Mouse (Mus musculus) G1E (cell line): ENCODE results near the gene Bcap29. TPM values are rescaled to one million over a fixed set of nuclear protein-coding genes. Genes with fewer than 3 reads are reported as not detected.

Source experiments
- ATAC-seq: 2 replicates; pipeline ENCODE4 v1.8.0; 2016; ENCODE audit warnings: mild to moderate bottlenecking; ENCODE audit not compliant: insufficient number of reproducible peaks, poor library complexity, low FRiP score, severe bottlenecking; ENCODE audit errors: extremely low read depth
- DNase-seq: peaks from one replicate; pipeline ENCODE4 v3.0.0; 2012; ENCODE audit warnings: low spot score
- H3K27me3 ChIP-seq: 2 replicates; pipeline ENCODE4 v1.6.1; 2012; ENCODE audit warnings: mild to moderate bottlenecking, low read length, inconsistent platforms; ENCODE audit not compliant: insufficient read depth
- H3K36me3 ChIP-seq: replicated peaks from 2 replicates; pipeline ENCODE3; 2012; ENCODE audit warnings: mild to moderate bottlenecking, inconsistent platforms
- H3K4me1 ChIP-seq: 2 replicates; pipeline ENCODE4 v1.6.1; 2012; ENCODE audit warnings: low read depth, low read length, inconsistent platforms, mixed read lengths; ENCODE audit not compliant: insufficient read depth
- H3K4me3 ChIP-seq: 2 replicates; pipeline ENCODE4 v1.5.1; 2012; ENCODE audit warnings: low read depth, mild to moderate bottlenecking, inconsistent platforms, low read length, moderate library complexity, mixed read lengths
- H3K9me3 ChIP-seq: replicated peaks from 2 replicates; pipeline ENCODE4 v1.6.1; 2012; ENCODE audit warnings: inconsistent platforms
- CTCF ChIP-seq: IDR thresholded peaks from 2 replicates; pipeline ENCODE4 v1.5.1; 2012; ENCODE audit warnings: low read depth, low read length, inconsistent platforms, mixed read lengths
- GATA1 ChIP-seq: IDR thresholded peaks from 2 replicates; pipeline ENCODE4 v1.6.1; 2012; ENCODE audit warnings: borderline replicate concordance, low read length, inconsistent platforms, mixed read lengths
- GATA2 ChIP-seq: IDR thresholded peaks from 2 replicates; pipeline ENCODE4 v1.6.1; 2012; ENCODE audit warnings: low read depth, low read length, inconsistent platforms, borderline replicate concordance
- POLR2AphosphoS5 ChIP-seq: IDR thresholded peaks from 2 replicates; pipeline ENCODE4 v1.6.1; 2012; ENCODE audit warnings: low read depth, low read length, inconsistent platforms; ENCODE audit not compliant: insufficient replicate concordance
- TAL1 ChIP-seq: conservative IDR thresholded peaks from 2 replicates; pipeline ENCODE4 v1.6.1; 2012; ENCODE audit warnings: low read depth, low read length, inconsistent platforms, mixed read lengths
- polyA plus RNA-seq: library from polyadenylated mRNA; stranded (reverse); fragments of >175 nt; gene quantifications from 2 replicates; pipeline ENCODE4 v1.2.3, GENCODE M21; 2012
- total RNA-seq, 2 experiments: library from RNA; stranded (forward) in 1 of 2; stranded (reverse) in 1 of 2; fragments of 200-1000 nt in 1 of 2; fragments of >200 nt in 1 of 2; fragmentation: Nextera tagmentation in 1 of 2; gene quantifications; 2 replicates each; pipeline ENCODE4 v1.2.3; 2014 to 2017

Bcap29 gene
- total and polyA plus RNA-seq, 3 experiments, result 37.5 to 90.5 (median 47.6) TPM

DNA sequence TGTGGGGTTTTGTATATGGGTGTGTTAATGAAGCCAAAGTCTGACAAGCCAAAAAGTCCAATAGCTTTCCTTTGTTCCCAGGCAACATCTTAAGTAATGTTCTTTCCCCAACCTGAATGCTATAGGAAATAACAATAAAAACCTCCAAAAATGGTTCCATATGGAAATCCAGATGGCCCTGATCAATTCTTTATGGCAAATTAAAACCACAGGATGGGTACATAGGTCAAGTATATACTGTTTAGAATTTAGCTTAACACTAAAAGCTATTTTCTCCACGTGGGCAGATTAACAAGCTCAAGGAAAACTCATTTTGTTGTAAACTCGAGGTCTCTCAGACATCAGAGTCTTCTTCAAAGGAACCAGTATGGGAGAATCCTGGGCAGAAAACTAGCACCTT lies 89.2 kb downstream of the Bcap29 start:
- no peaks in the 10 kb centered on the region for H3K4me1 ChIP-seq
- no peaks in the 10 kb centered on the region for H3K9me3 ChIP-seq
- no peak overlapping the region for H3K4me3 ChIP-seq
- no peak for ATAC-seq
- 0 out of 2 replicates have a peak, but pooled peaks cover 5% of the 10 kb centered on the region for H3K27me3 ChIP-seq
- no peaks in the 10 kb centered on the region for H3K36me3 ChIP-seq
- TF ChIP-seq TAL1 (no peak), POLR2AphosphoS5 (no peak), CTCF (no peak), GATA1 (no peak), GATA2 (no peak)
- no peak for DNase-seq

DNA sequence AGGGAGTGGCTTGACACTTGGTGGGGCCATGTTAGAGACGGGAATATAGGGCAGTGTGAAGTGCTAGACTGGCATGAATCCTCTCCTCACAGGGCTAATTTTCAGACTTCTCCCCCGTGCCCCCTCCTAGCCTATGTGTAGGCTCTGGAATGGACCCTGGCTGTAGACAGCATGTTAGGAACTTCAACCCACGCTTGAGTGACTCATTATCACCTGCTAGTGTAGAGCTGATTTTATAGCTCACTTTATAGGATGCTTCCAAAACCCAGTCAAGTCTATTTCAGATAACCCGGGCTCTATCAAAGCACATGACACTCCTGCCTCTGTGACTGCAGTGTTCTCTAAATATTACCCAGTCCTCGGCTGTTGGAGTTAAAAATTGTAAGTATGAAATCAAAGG lies 92.9 kb downstream of the Bcap29 start:
- ATAC-seq, result no peak
- TF ChIP-seq GATA1, result no peak
- no peak for TF ChIP-seq POLR2AphosphoS5
- TF ChIP-seq GATA2, result no peak
- TF ChIP-seq TAL1, result no peak
- no peak for TF ChIP-seq CTCF
- Histone ChIP-seq H3K4me1 (no peaks in the 10 kb centered on the region), H3K27me3 (peaks cover 3% of the 10 kb centered on the region; the same call in 1 of the 2 replicates), H3K36me3 (no peaks in the 10 kb centered on the region), H3K4me3 (no peak overlapping the region), H3K9me3 (no peaks in the 10 kb centered on the region)
- DNase-seq, result no peak

Other genes with a start within 250 kb of the Bcap29 start
- not detected in 2 replicates for gene Slc26a3, start 243.8 kb downstream of the Bcap29 start, total RNA-seq (2014; fragmentation: Nextera tagmentation)
- 0.17 and 0.66 TPM in 2 replicates for gene Slc26a3, start 243.8 kb downstream of the Bcap29 start, total RNA-seq (2017)
- gene Slc26a3, start 243.8 kb downstream of the Bcap29 start, polyA plus RNA-seq, result not detected in 2 replicates
- 111 and 144 TPM in 2 replicates for gene Cbll1, start 135.0 kb downstream of the Bcap29 start, total RNA-seq (2014; fragmentation: Nextera tagmentation)
- 12.5 and 16.3 TPM in 2 replicates for gene Cbll1, start 135.0 kb downstream of the Bcap29 start, total RNA-seq (2017)
- gene Cbll1, start 135.0 kb downstream of the Bcap29 start, polyA plus RNA-seq, result 5.7 and 6.9 TPM in 2 replicates
- not detected in 2 replicates for gene Slc26a4, start 74.7 kb downstream of the Bcap29 start, total RNA-seq (2014; fragmentation: Nextera tagmentation)
- gene Slc26a4, start 74.7 kb downstream of the Bcap29 start, total RNA-seq (2017), result 0.05 and 0.06 TPM in 2 replicates
- not detected in 2 replicates for gene Slc26a4, start 74.7 kb downstream of the Bcap29 start, polyA plus RNA-seq
- 30.0 and 43.0 TPM in 2 replicates for gene Dus4l, start 20.2 kb upstream of the Bcap29 start, total RNA-seq (2014; fragmentation: Nextera tagmentation)
- 15.2 and 16.0 TPM in 2 replicates for gene Dus4l, start 20.2 kb upstream of the Bcap29 start, total RNA-seq (2017)
- 6.7 and 6.8 TPM in 2 replicates for gene Dus4l, start 20.2 kb upstream of the Bcap29 start, polyA plus RNA-seq
- 142 and 156 TPM in 2 replicates for gene Cog5, start 20.2 kb upstream of the Bcap29 start, total RNA-seq (2014; fragmentation: Nextera tagmentation)
- gene Cog5, start 20.2 kb upstream of the Bcap29 start, total RNA-seq (2017), result 90.1 and 101 TPM in 2 replicates
- 3.0 and 4.7 TPM in 2 replicates for gene Cog5, start 20.2 kb upstream of the Bcap29 start, polyA plus RNA-seq
- not detected in 2 replicates for gene Gpr22, start 79.3 kb upstream of the Bcap29 start, total RNA-seq (2014; fragmentation: Nextera tagmentation)
- 0.16 and 0.41 TPM in 2 replicates for gene Gpr22, start 79.3 kb upstream of the Bcap29 start, total RNA-seq (2017)
- not detected in 2 replicates for gene Gpr22, start 79.3 kb upstream of the Bcap29 start, polyA plus RNA-seq